Mouse (Mus musculus): ENCODE results near the gene Prpf39. TPM values are rescaled to one million over a fixed set of nuclear protein-coding genes. Genes with fewer than 3 reads are reported as not detected.
A peak's percentile ranks its signal among the peaks of the same experiment; 100 is the strongest.

The Prpf39 gene
- polyA plus RNA-seq, 1 experiment from 2014 or later, result 46.5 TPM

- Histone ChIP-seq H3K9me3 (replicated peaks; ENCODE audit: control insufficient read depth, low read length) (no peaks in the 10 kb centered on the region), H3K4me3 (ENCODE audit: low read depth, low read length) (no peak overlapping the region), H3K27ac (ENCODE audit: low read depth, low read length) (no peak overlapping the region), H3K36me3 (ENCODE audit: control insufficient read depth, insufficient read depth, low read length) (peaks cover 14% of the 10 kb centered on the region), H3K4me1 (ENCODE audit: control insufficient read depth, insufficient read depth, low read length) (no peaks in the 10 kb centered on the region), H3K27me3 (ENCODE audit: control insufficient read depth, insufficient read depth, low read length) (no peaks in the 10 kb centered on the region), H3K9ac (ENCODE audit: low read depth, low read length) (no peak overlapping the region), H3K4me2 (no peak overlapping the region)
- WGBS (ENCODE audit: insufficient replicate concordance), result 66% methylated on average over 2 of the region's 2 CpGs
- ATAC-seq (replicated peaks; ENCODE audit: insufficient number of reproducible peaks, low FRiP score, low TSS enrichment), result no peak
Observed at GRCm38 (mm10) chr12:65065241-65065640, 29.1 kb downstream of the Prpf39 start.

- Histone ChIP-seq H3K4me2 (no peak overlapping the region), H3K36me3 (ENCODE audit: control insufficient read depth, insufficient read depth, low read length) (peaks cover 11% of the 10 kb centered on the region), H3K27me3 (ENCODE audit: control insufficient read depth, insufficient read depth, low read length) (no peaks in the 10 kb centered on the region), H3K27ac (ENCODE audit: low read depth, low read length) (no peak overlapping the region), H3K4me1 (ENCODE audit: control insufficient read depth, insufficient read depth, low read length) (no peaks in the 10 kb centered on the region), H3K4me3 (ENCODE audit: low read depth, low read length) (no peak overlapping the region), H3K9ac (ENCODE audit: low read depth, low read length) (no peak overlapping the region), H3K9me3 (replicated peaks; ENCODE audit: control insufficient read depth, low read length) (no peaks in the 10 kb centered on the region)
- WGBS (ENCODE audit: insufficient replicate concordance), result 67% methylated on average over 3 of the region's 3 CpGs
- no peak for ATAC-seq (replicated peaks; ENCODE audit: insufficient number of reproducible peaks, low FRiP score, low TSS enrichment)
Observed at GRCm38 (mm10) chr12:65066234-65066633, 30.1 kb downstream of the Prpf39 start.

GRCm38 (mm10) chr12:65068409-65068808 lies 32.3 kb downstream of the Prpf39 start:
- Histone ChIP-seq H3K4me1 (ENCODE audit: control insufficient read depth, insufficient read depth, low read length) (no peaks in the 10 kb centered on the region), H3K36me3 (ENCODE audit: control insufficient read depth, insufficient read depth, low read length) (peaks cover 6% of the 10 kb centered on the region; the same call in 1 of the 2 replicates), H3K4me3 (ENCODE audit: low read depth, low read length) (no peak overlapping the region), H3K27me3 (ENCODE audit: control insufficient read depth, insufficient read depth, low read length) (no peaks in the 10 kb centered on the region), H3K9ac (ENCODE audit: low read depth, low read length) (no peak overlapping the region), H3K4me2 (no peak overlapping the region), H3K27ac (ENCODE audit: low read depth, low read length) (no peak overlapping the region), H3K9me3 (replicated peaks; ENCODE audit: control insufficient read depth, low read length) (no peaks in the 10 kb centered on the region)
- WGBS (ENCODE audit: insufficient replicate concordance), result 63% methylated on average over 4 of the region's 4 CpGs
- ATAC-seq (replicated peaks; ENCODE audit: insufficient number of reproducible peaks, low FRiP score, low TSS enrichment), result no peak

- ATAC-seq (replicated peaks; ENCODE audit: insufficient number of reproducible peaks, low FRiP score, low TSS enrichment), result peak; percentile 51
- peak overlapping the region; percentile 95 for H3K4me2 ChIP-seq
- WGBS (ENCODE audit: insufficient replicate concordance), result 6% methylated on average over 21 of the region's 21 CpGs
Observed at GRCm38 (mm10) chr12:65072911-65073610, 36.9 kb downstream of the Prpf39 start.

GRCm38 (mm10) chr12:65073611-65074178 lies 37.6 kb downstream of the Prpf39 start, which contains the start of gene Fkbp3:
Gene Fkbp3 (minus strand): TSS chr12:65074007.
- under 1% methylated on average over 49 of the region's 49 CpGs for WGBS (ENCODE audit: insufficient replicate concordance)
- ATAC-seq (replicated peaks; ENCODE audit: insufficient number of reproducible peaks, low FRiP score, low TSS enrichment), result peak; percentile 99

More at GRCm38 (mm10) chr12:65072911-65073610, 36.9 kb downstream of the Prpf39 start:
- H3K4me1 ChIP-seq (ENCODE audit: control insufficient read depth, insufficient read depth, low read length), result peaks cover 10% of the 10 kb centered on the region; the same call in 1 of the 2 replicates
- H3K9me3 ChIP-seq (replicated peaks; ENCODE audit: control insufficient read depth, low read length), result no peaks in the 10 kb centered on the region
- H3K27me3 ChIP-seq (ENCODE audit: control insufficient read depth, insufficient read depth, low read length), result no peaks in the 10 kb centered on the region
- H3K9ac ChIP-seq (ENCODE audit: low read depth, low read length), result peak overlapping the region; percentile 94
- H3K36me3 ChIP-seq (ENCODE audit: control insufficient read depth, insufficient read depth, low read length), result 0 out of 2 replicates have a peak, but pooled peaks cover 4% of the 10 kb centered on the region
- H3K4me3 ChIP-seq (ENCODE audit: low read depth, low read length), result peak overlapping the region; percentile 90
- peak overlapping the region; percentile 85 for H3K27ac ChIP-seq (ENCODE audit: low read depth, low read length)

GRCm38 (mm10) chr12:65074651-65075050 lies 38.5 kb downstream of the Prpf39 start:
- ATAC-seq (replicated peaks; ENCODE audit: insufficient number of reproducible peaks, low FRiP score, low TSS enrichment), result no peak
- Histone ChIP-seq H3K4me1 (ENCODE audit: control insufficient read depth, insufficient read depth, low read length) (peaks cover 10% of the 10 kb centered on the region; the same call in 1 of the 2 replicates), H3K27ac (ENCODE audit: low read depth, low read length) (peak overlapping the region; percentile 54), H3K36me3 (ENCODE audit: control insufficient read depth, insufficient read depth, low read length) (no peaks in the 10 kb centered on the region), H3K9me3 (replicated peaks; ENCODE audit: control insufficient read depth, low read length) (no peaks in the 10 kb centered on the region), H3K4me2 (peak overlapping the region; percentile 95), H3K9ac (ENCODE audit: low read depth, low read length) (no peak overlapping the region; the same call in 1 of the 2 replicates), H3K27me3 (ENCODE audit: control insufficient read depth, insufficient read depth, low read length) (no peaks in the 10 kb centered on the region), H3K4me3 (ENCODE audit: low read depth, low read length) (peak overlapping the region; percentile 90)
- WGBS (ENCODE audit: insufficient replicate concordance), result 38% methylated on average over 7 of the region's 7 CpGs

More at GRCm38 (mm10) chr12:65073611-65074178, 37.6 kb downstream of the Prpf39 start, which contains the start of gene Fkbp3:
- H3K4me3 ChIP-seq (ENCODE audit: low read depth, low read length), result peak within 1 kb of the TSS; percentile 90
- H3K9me3 ChIP-seq (replicated peaks; ENCODE audit: control insufficient read depth, low read length), result no peaks in the 10 kb centered on the region
- H3K27me3 ChIP-seq (ENCODE audit: control insufficient read depth, insufficient read depth, low read length), result no peaks in the 10 kb centered on the region
- peak within 1 kb of the TSS; percentile 85 for H3K27ac ChIP-seq (ENCODE audit: low read depth, low read length)
- H3K9ac ChIP-seq (ENCODE audit: low read depth, low read length), result peak within 1 kb of the TSS; percentile 94
- peaks cover 10% of the 10 kb centered on the region; the same call in 1 of the 2 replicates for H3K4me1 ChIP-seq (ENCODE audit: control insufficient read depth, insufficient read depth, low read length)
- H3K36me3 ChIP-seq (ENCODE audit: control insufficient read depth, insufficient read depth, low read length), result 0 out of 2 replicates have a peak, but pooled peaks cover 2% of the 10 kb centered on the region
- peak within 1 kb of the TSS; percentile 95 for H3K4me2 ChIP-seq

GRCm38 (mm10) chr12:65075085-65075732 lies 39.1 kb downstream of the Prpf39 start, which contains the start of gene Fancm:
Gene Fancm (plus strand): TSS chr12:65075603.
- 2% methylated on average over 39 of the region's 39 CpGs for WGBS (ENCODE audit: insufficient replicate concordance)
- H3K4me1 ChIP-seq (ENCODE audit: control insufficient read depth, insufficient read depth, low read length), result peaks cover 10% of the 10 kb centered on the region; the same call in 1 of the 2 replicates
- peak within 1 kb of the TSS; percentile 83 for H3K9ac ChIP-seq (ENCODE audit: low read depth, low read length)
- H3K36me3 ChIP-seq (ENCODE audit: control insufficient read depth, insufficient read depth, low read length), result no peaks in the 10 kb centered on the region
- no peaks in the 10 kb centered on the region for H3K9me3 ChIP-seq (replicated peaks; ENCODE audit: control insufficient read depth, low read length)
- peak within 1 kb of the TSS; percentile 90 for H3K4me3 ChIP-seq (ENCODE audit: low read depth, low read length)
- H3K27ac ChIP-seq (ENCODE audit: low read depth, low read length), result peak within 1 kb of the TSS; percentile 84
- peak; percentile 48 for ATAC-seq (replicated peaks; ENCODE audit: insufficient number of reproducible peaks, low FRiP score, low TSS enrichment)
- H3K27me3 ChIP-seq (ENCODE audit: control insufficient read depth, insufficient read depth, low read length), result no peaks in the 10 kb centered on the region
- H3K4me2 ChIP-seq, result peak within 1 kb of the TSS; percentile 95

GRCm38 (mm10) chr12:65075733-65076310 lies 39.7 kb downstream of the Prpf39 start:
- WGBS (ENCODE audit: insufficient replicate concordance), result under 1% methylated on average over 41 of the region's 41 CpGs
- H3K36me3 ChIP-seq (ENCODE audit: control insufficient read depth, insufficient read depth, low read length), result no peaks in the 10 kb centered on the region
- no peaks in the 10 kb centered on the region for H3K27me3 ChIP-seq (ENCODE audit: control insufficient read depth, insufficient read depth, low read length)
- H3K9me3 ChIP-seq (replicated peaks; ENCODE audit: control insufficient read depth, low read length), result no peaks in the 10 kb centered on the region
- peaks cover 10% of the 10 kb centered on the region; the same call in 1 of the 2 replicates for H3K4me1 ChIP-seq (ENCODE audit: control insufficient read depth, insufficient read depth, low read length)
- H3K4me3 ChIP-seq (ENCODE audit: low read depth, low read length), result peak overlapping the region; percentile 90
- ATAC-seq (replicated peaks; ENCODE audit: insufficient number of reproducible peaks, low FRiP score, low TSS enrichment), result no peak; the same call in 1 of the 2 replicates
- peak overlapping the region; percentile 83 for H3K9ac ChIP-seq (ENCODE audit: low read depth, low read length)
- H3K4me2 ChIP-seq, result peak overlapping the region; percentile 95
- H3K27ac ChIP-seq (ENCODE audit: low read depth, low read length), result peak overlapping the region; percentile 84
